Mouse (Mus musculus): Measurements from ENCODE around the gene Itprid2. TPM values are rescaled to one million over a fixed set of nuclear protein-coding genes. Genes with fewer than 3 reads are reported as not detected.

Itprid2 gene
- polyA plus RNA-seq, 1 experiment = 13.4 TPM

DNA sequence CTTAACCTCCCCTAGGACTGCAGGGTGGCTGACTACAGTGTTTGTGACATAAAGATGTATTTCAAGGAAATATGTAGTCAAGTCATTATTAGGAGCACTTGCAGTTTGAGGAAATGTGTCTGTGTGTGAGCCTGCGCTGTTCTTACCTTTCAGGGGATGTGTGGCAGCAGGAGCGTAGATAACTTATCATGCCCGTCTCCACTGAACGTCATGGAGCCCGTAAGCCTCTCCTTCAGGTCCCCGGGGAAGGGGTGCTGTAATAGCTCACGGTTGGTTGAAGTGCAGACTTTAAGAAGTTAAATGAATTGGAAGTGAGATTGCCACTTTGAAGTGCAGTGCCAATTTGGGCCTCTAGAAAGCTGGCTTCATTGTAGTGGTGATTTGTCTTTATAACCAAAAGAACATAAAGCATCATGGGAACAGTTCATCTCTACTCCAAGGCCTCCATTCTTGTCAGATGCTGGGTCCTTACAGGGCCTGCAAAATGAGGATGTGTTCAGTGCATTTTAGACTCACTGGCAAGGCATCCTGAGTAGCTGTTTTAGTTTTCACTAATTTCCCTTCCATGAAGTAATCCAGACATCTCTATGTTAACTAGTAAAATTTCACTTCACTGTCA, 26.4 kb downstream of the Itprid2 start:
- Histone ChIP-seq H3K27me3 (ENCODE audit: control insufficient read depth, insufficient read depth, low read length, poor library complexity, severe bottlenecking) (no peaks in the 10 kb centered on the region; the same call in 1 of the 2 replicates), H3K9ac (ENCODE audit: low read depth, poor library complexity, severe bottlenecking) (no peak overlapping the region), H3K4me1 (ENCODE audit: control insufficient read depth, insufficient read depth, low read length) (no peaks in the 10 kb centered on the region), H3K27ac (ENCODE audit: insufficient read depth, low read length) (no peak overlapping the region), H3K9me3 (replicated peaks; ENCODE audit: control insufficient read depth, insufficient read depth, low read length, poor library complexity, severe bottlenecking) (no peaks in the 10 kb centered on the region), H3K4me3 (ENCODE audit: low read depth, low read length) (no peak overlapping the region), H3K36me3 (ENCODE audit: control insufficient read depth, insufficient read depth, low read length, poor library complexity, severe bottlenecking) (peaks cover 38% of the 10 kb centered on the region)
- TF ChIP-seq CTCF (IDR thresholded peaks at IDR 0.05; ENCODE audit: low read depth, low read length) = no peak
- TF ChIP-seq POLR2A (IDR thresholded peaks at IDR 0.05; ENCODE audit: insufficient read depth, low read length) = no peak
- no peak for TF ChIP-seq EP300 (IDR thresholded peaks at IDR 0.05; ENCODE audit: insufficient read depth, low read depth, low read length)

DNA sequence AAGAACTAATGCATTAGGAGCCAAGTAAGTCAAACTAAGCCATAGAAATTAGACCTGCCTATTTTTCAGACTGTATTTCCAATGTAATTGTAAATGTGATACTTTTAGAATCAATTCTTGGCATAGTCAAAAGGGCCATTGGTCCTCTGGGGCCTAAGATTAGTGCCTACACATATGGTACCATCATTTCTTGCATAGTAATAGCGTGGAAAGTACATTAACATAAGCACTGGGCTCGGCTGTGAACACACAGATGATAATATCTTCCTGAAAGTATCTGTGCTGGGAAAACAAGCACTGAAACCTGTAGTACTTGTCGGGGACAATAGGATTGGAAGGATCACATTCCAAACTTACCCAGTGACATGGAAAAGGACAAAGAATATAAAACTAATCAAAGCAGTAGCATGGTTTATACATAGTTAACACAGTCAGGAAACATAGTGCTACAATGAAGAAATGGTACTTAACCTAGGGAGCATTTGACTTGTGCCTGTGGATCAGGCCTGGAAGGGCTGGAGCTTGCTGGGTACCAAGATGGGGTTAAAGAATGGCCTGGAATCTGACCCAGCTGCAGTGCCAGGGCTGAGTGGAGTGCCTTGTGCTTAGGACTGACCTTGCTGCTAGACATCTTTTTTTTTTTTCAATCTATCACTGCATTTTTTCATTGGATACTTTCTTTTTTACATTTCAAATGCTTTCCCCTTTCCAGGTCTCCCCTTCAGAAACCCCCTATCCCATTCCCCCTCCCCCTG, 29.6 kb downstream of the Itprid2 start:
- Histone ChIP-seq H3K9me3 (replicated peaks; ENCODE audit: control insufficient read depth, insufficient read depth, low read length, poor library complexity, severe bottlenecking) (no peaks in the 10 kb centered on the region), H3K27me3 (ENCODE audit: control insufficient read depth, insufficient read depth, low read length, poor library complexity, severe bottlenecking) (no peaks in the 10 kb centered on the region), H3K36me3 (ENCODE audit: control insufficient read depth, insufficient read depth, low read length, poor library complexity, severe bottlenecking) (peaks cover 25% of the 10 kb centered on the region), H3K9ac (ENCODE audit: low read depth, poor library complexity, severe bottlenecking) (no peak overlapping the region), H3K4me1 (ENCODE audit: control insufficient read depth, insufficient read depth, low read length) (no peaks in the 10 kb centered on the region), H3K4me3 (ENCODE audit: low read depth, low read length) (no peak overlapping the region), H3K27ac (ENCODE audit: insufficient read depth, low read length) (no peak overlapping the region)
- no peak for TF ChIP-seq EP300 (IDR thresholded peaks at IDR 0.05; ENCODE audit: insufficient read depth, low read depth, low read length)
- TF ChIP-seq POLR2A (IDR thresholded peaks at IDR 0.05; ENCODE audit: insufficient read depth, low read length) = no peak
- no peak for TF ChIP-seq CTCF (IDR thresholded peaks at IDR 0.05; ENCODE audit: low read depth, low read length)

DNA sequence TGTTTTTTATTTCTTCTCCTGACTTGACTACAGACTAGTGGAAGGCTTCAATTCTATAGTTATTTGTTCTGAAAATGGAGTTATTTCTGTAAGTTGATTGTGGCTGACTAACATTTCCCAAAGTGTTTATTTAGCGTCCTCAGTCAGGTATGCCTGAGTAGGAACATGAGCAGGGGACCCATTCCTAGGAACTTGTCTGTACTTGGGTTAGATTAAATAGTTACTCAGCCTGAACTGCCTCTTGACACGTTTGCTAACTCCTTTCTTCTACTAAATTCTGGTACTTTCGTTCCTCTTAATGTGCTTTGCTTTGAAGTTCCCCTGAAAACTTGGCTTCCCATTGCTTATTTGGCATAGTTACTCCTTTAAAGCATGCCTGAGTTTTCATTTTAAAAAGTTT, 30.3 kb downstream of the Itprid2 start:
- no peak overlapping the region for H3K9ac ChIP-seq (ENCODE audit: low read depth, poor library complexity, severe bottlenecking)
- H3K27ac ChIP-seq (ENCODE audit: insufficient read depth, low read length) = no peak overlapping the region
- no peaks in the 10 kb centered on the region for H3K4me1 ChIP-seq (ENCODE audit: control insufficient read depth, insufficient read depth, low read length)
- no peak for TF ChIP-seq POLR2A (IDR thresholded peaks at IDR 0.05; ENCODE audit: insufficient read depth, low read length)
- no peak for TF ChIP-seq CTCF (IDR thresholded peaks at IDR 0.05; ENCODE audit: low read depth, low read length)
- TF ChIP-seq EP300 (IDR thresholded peaks at IDR 0.05; ENCODE audit: insufficient read depth, low read depth, low read length) = no peak
- H3K4me3 ChIP-seq (ENCODE audit: low read depth, low read length) = no peak overlapping the region
- no peaks in the 10 kb centered on the region for H3K9me3 ChIP-seq (replicated peaks; ENCODE audit: control insufficient read depth, insufficient read depth, low read length, poor library complexity, severe bottlenecking)
- H3K36me3 ChIP-seq (ENCODE audit: control insufficient read depth, insufficient read depth, low read length, poor library complexity, severe bottlenecking) = peaks cover 23% of the 10 kb centered on the region
- H3K27me3 ChIP-seq (ENCODE audit: control insufficient read depth, insufficient read depth, low read length, poor library complexity, severe bottlenecking) = no peaks in the 10 kb centered on the region

DNA sequence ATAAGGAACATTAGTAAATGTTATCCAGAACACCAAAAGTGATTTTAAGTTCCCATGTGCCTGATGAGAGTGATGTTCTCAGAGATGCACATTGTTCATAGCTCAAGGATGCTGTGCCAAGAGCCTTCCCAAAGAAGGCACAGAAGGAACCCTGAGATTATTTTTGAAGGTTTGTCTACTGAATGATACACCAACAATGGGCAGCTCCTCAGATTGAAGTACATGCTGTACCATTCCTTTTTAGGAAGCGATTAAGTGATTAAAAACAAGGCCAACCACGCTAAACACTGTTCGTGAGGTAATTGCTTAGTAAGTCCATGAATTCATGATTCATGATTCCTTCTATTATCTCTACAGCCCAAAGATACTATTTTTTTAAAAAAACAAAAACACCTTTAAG, 40.1 kb downstream of the Itprid2 start:
- Histone ChIP-seq H3K9me3 (replicated peaks; ENCODE audit: control insufficient read depth, insufficient read depth, low read length, poor library complexity, severe bottlenecking) (no peaks in the 10 kb centered on the region), H3K27ac (ENCODE audit: insufficient read depth, low read length) (no peak overlapping the region), H3K27me3 (ENCODE audit: control insufficient read depth, insufficient read depth, low read length, poor library complexity, severe bottlenecking) (no peaks in the 10 kb centered on the region), H3K4me1 (ENCODE audit: control insufficient read depth, insufficient read depth, low read length) (no peaks in the 10 kb centered on the region), H3K36me3 (ENCODE audit: control insufficient read depth, insufficient read depth, low read length, poor library complexity, severe bottlenecking) (0 out of 2 replicates have a peak, but pooled peaks cover 3% of the 10 kb centered on the region), H3K4me3 (ENCODE audit: low read depth, low read length) (no peak overlapping the region), H3K9ac (ENCODE audit: low read depth, poor library complexity, severe bottlenecking) (no peak overlapping the region)
- TF ChIP-seq EP300 (IDR thresholded peaks at IDR 0.05; ENCODE audit: insufficient read depth, low read depth, low read length) (no peak), POLR2A (IDR thresholded peaks at IDR 0.05; ENCODE audit: insufficient read depth, low read length) (no peak), CTCF (IDR thresholded peaks at IDR 0.05; ENCODE audit: low read depth, low read length) (no peak)

DNA sequence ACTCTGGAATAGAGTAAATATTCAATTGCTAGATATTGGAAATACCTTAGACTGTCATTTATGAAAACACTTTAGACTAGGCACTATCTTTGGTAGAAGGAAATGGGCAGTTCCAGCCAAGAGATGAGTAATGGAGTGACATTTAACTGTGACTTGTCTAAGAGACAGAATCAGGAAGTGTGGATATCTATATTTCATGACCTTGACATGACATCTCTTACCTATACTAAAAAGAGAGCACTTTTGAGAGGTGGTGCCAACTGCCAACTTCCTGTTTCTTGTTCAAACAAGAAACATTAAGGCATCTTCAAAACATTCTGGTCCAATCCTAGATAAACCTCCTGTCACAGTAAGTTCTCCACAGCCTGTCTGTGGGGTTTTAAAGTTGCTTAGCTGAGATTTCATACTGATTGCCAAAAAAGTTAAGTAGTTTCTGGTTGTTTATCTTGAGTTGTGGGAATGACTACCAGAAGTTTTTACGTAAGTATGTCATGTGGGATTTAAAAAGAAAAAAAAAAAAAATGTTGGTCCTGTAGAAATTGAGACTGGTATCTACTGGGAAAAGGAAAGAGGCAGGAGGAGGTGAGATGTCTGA, 42.6 kb downstream of the Itprid2 start:
- H3K9ac ChIP-seq (ENCODE audit: low read depth, poor library complexity, severe bottlenecking) = no peak overlapping the region
- TF ChIP-seq CTCF (IDR thresholded peaks at IDR 0.05; ENCODE audit: low read depth, low read length) (no peak), EP300 (IDR thresholded peaks at IDR 0.05; ENCODE audit: insufficient read depth, low read depth, low read length) (no peak), POLR2A (IDR thresholded peaks at IDR 0.05; ENCODE audit: insufficient read depth, low read length) (no peak)
- H3K27ac ChIP-seq (ENCODE audit: insufficient read depth, low read length) = no peak overlapping the region
- H3K27me3 ChIP-seq (ENCODE audit: control insufficient read depth, insufficient read depth, low read length, poor library complexity, severe bottlenecking) = no peaks in the 10 kb centered on the region
- H3K9me3 ChIP-seq (replicated peaks; ENCODE audit: control insufficient read depth, insufficient read depth, low read length, poor library complexity, severe bottlenecking) = no peaks in the 10 kb centered on the region
- H3K4me3 ChIP-seq (ENCODE audit: low read depth, low read length) = no peak overlapping the region
- H3K4me1 ChIP-seq (ENCODE audit: control insufficient read depth, insufficient read depth, low read length) = no peaks in the 10 kb centered on the region
- H3K36me3 ChIP-seq (ENCODE audit: control insufficient read depth, insufficient read depth, low read length, poor library complexity, severe bottlenecking) = no peaks in the 10 kb centered on the region

DNA sequence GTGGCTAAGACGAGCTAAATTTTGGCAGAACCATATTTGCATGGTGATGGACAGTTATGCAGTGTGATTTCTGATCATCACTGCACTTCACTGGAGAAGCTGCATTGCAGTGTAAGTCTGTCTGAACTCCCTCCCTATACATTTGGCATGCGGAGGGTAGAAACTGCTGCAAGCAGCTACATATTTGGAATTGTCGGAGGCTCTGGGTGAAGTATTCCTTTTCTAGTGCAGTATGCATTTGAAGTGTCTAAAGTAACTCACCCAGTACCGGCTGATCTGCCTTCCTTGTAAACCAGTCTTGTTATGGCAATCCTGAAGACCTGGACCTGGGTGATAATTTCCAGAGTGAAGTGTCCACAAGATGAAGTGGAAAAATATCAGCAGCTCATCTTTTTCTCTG, 46.5 kb downstream of the Itprid2 start:
- Histone ChIP-seq H3K27me3 (ENCODE audit: control insufficient read depth, insufficient read depth, low read length, poor library complexity, severe bottlenecking) (no peaks in the 10 kb centered on the region), H3K4me3 (ENCODE audit: low read depth, low read length) (no peak overlapping the region), H3K36me3 (ENCODE audit: control insufficient read depth, insufficient read depth, low read length, poor library complexity, severe bottlenecking) (no peaks in the 10 kb centered on the region), H3K9me3 (replicated peaks; ENCODE audit: control insufficient read depth, insufficient read depth, low read length, poor library complexity, severe bottlenecking) (no peaks in the 10 kb centered on the region), H3K9ac (ENCODE audit: low read depth, poor library complexity, severe bottlenecking) (no peak overlapping the region), H3K4me1 (ENCODE audit: control insufficient read depth, insufficient read depth, low read length) (no peaks in the 10 kb centered on the region), H3K27ac (ENCODE audit: insufficient read depth, low read length) (no peak overlapping the region)
- TF ChIP-seq POLR2A (IDR thresholded peaks at IDR 0.05; ENCODE audit: insufficient read depth, low read length) (no peak), EP300 (IDR thresholded peaks at IDR 0.05; ENCODE audit: insufficient read depth, low read depth, low read length) (no peak), CTCF (IDR thresholded peaks at IDR 0.05; ENCODE audit: low read depth, low read length) (no peak)

All from ES-Bruce4 (cell line).